Mouse (Mus musculus): ENCODE measurements around the gene Kansl2. TPM values are rescaled to one million over a fixed set of nuclear protein-coding genes. Genes with fewer than 3 reads are reported as not detected.

Kansl2 gene
- polyA plus RNA-seq, 1 experiment from 2014 or later: 70.0 TPM

Small RNA genes lying within 50 kb of the gene (microRNA-seq; reads per million reads assigned to microRNA genes)
- gene Mir1291: not detected

Other genes with a start within 250 kb of the Kansl2 start
- 1.1 and 1.8 TPM in 2 replicates for gene Zfp641, start 238.1 kb downstream of the Kansl2 start, polyA plus RNA-seq (2015; fragmentation: Nextera tagmentation; extraction: Ambion mirVana)
- not detected in 2 replicates for gene Olfr285, start 216.9 kb downstream of the Kansl2 start, polyA plus RNA-seq (2015; fragmentation: Nextera tagmentation; extraction: Ambion mirVana)
- gene Olfr284, start 193.3 kb downstream of the Kansl2 start, polyA plus RNA-seq (2015; fragmentation: Nextera tagmentation; extraction: Ambion mirVana): not detected in 2 replicates
- not detected in 2 replicates for gene Olfr283, start 153.3 kb downstream of the Kansl2 start, polyA plus RNA-seq (2015; fragmentation: Nextera tagmentation; extraction: Ambion mirVana)
- not detected in 2 replicates for gene Olfr282, start 103.0 kb downstream of the Kansl2 start, polyA plus RNA-seq (2015; fragmentation: Nextera tagmentation; extraction: Ambion mirVana)
- not detected in 2 replicates for gene Olfr281, start 81.7 kb downstream of the Kansl2 start, polyA plus RNA-seq (2015; fragmentation: Nextera tagmentation; extraction: Ambion mirVana)
- gene OR5BS1P, start 64.4 kb downstream of the Kansl2 start, polyA plus RNA-seq (2015; fragmentation: Nextera tagmentation; extraction: Ambion mirVana): not detected in 2 replicates
- not detected in 2 replicates for gene Lalba, start 51.5 kb downstream of the Kansl2 start, polyA plus RNA-seq (2015; fragmentation: Nextera tagmentation; extraction: Ambion mirVana)
- gene Olfr279, start 41.9 kb downstream of the Kansl2 start, polyA plus RNA-seq (2015; fragmentation: Nextera tagmentation; extraction: Ambion mirVana): not detected in 2 replicates
- gene Ccnt1, start 36.7 kb upstream of the Kansl2 start, polyA plus RNA-seq (2015; fragmentation: Nextera tagmentation; extraction: Ambion mirVana): 33.2 and 38.0 TPM in 2 replicates
- 0.40 and 0.74 TPM in 2 replicates for gene 4930415O20Rik, start 36.7 kb upstream of the Kansl2 start, polyA plus RNA-seq (2015; fragmentation: Nextera tagmentation; extraction: Ambion mirVana)
- gene Adcy6, start 75.8 kb upstream of the Kansl2 start, polyA plus RNA-seq (2015; fragmentation: Nextera tagmentation; extraction: Ambion mirVana): 36.5 and 43.0 TPM in 2 replicates
- 8.7 and 12.8 TPM in 2 replicates for gene Cacnb3, start 96.6 kb upstream of the Kansl2 start, polyA plus RNA-seq (2015; fragmentation: Nextera tagmentation; extraction: Ambion mirVana)
- gene Ddx23, start 128.6 kb upstream of the Kansl2 start, polyA plus RNA-seq (2015; fragmentation: Nextera tagmentation; extraction: Ambion mirVana): 16.1 and 17.8 TPM in 2 replicates
- gene Rnd1, start 143.2 kb upstream of the Kansl2 start, polyA plus RNA-seq (2015; fragmentation: Nextera tagmentation; extraction: Ambion mirVana): 1.1 and 1.2 TPM in 2 replicates
- 0.87 and 1.0 TPM in 2 replicates for gene Ccdc65, start 173.9 kb upstream of the Kansl2 start, polyA plus RNA-seq (2015; fragmentation: Nextera tagmentation; extraction: Ambion mirVana)
- 20.9 and 26.6 TPM in 2 replicates for gene Fkbp11, start 193.9 kb upstream of the Kansl2 start, polyA plus RNA-seq (2015; fragmentation: Nextera tagmentation; extraction: Ambion mirVana)
- 29.5 and 41.5 TPM in 2 replicates for gene Arf3, start 228.9 kb upstream of the Kansl2 start, polyA plus RNA-seq (2015; fragmentation: Nextera tagmentation; extraction: Ambion mirVana)
- gene Wnt10b, start 243.9 kb upstream of the Kansl2 start, polyA plus RNA-seq (2015; fragmentation: Nextera tagmentation; extraction: Ambion mirVana): 0.46 TPM in 1 of 2 replicates, not detected in the other